17 mouse cellular contexts compared by ENCODE assay signal in the genomic region with DNA sequence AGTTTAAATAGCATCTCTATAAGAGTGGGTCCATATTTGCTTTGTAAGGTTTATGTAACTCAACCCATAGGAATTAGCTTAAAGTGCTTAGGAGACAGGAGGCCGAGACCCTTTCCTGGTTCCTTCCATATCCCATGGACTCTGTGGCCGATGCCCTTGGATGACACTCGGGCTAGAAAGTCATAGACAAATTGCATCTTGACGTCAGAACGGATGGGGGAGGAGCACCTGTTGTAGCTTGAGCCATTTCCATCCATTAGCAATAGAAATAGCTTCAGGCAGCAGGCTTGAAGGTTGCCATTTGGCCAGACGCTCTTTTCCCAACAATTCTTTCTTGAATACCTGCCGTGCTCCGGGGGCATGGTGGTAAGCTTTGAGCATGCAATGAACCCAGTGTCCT.
DNase-seq lines count a peak whose midpoint lies in the region; ATAC-seq and TF ChIP-seq lines count a peak whose summit lies in the region.
"Had no signal": no experiment of that assay in that cellular context is flagged by ENCODE, and none has a peak within 500 bp of the region (broad histone marks: within the 10 kb centered on the region; RNA-seq: fewer than 3 reads in every experiment).

No protein-coding gene starts in this region.

- H3K9me3 ChIP-seq in intestine, embryonic 16.5 days (ENCODE audit: control insufficient read depth, low read length): no peaks in the 10 kb centered on the region
- no peaks in the 10 kb centered on the region for H3K9me3 ChIP-seq in intestine, embryonic 15.5 days
- H3K9me3 ChIP-seq in lung, embryonic 15.5 days: no peaks in the 10 kb centered on the region
- H3K9me3 ChIP-seq: G1E; hindbrain, embryonic 13.5 days; liver, embryonic 13.5 days had no signal

- no peaks in the 10 kb centered on the region for H3K27me3 ChIP-seq in intestine, embryonic 16.5 days (replicated peaks; ENCODE audit: control insufficient read depth, insufficient read depth, low read length)
- no peaks in the 10 kb centered on the region for H3K27me3 ChIP-seq in intestine, embryonic 15.5 days (replicated peaks)
- no peaks in the 10 kb centered on the region for H3K27me3 ChIP-seq in lung, embryonic 15.5 days
- H3K27me3 ChIP-seq in small intestine, adult 2 months (ENCODE audit: control insufficient read depth, insufficient read depth, low read length): no peaks in the 10 kb centered on the region
- H3K27me3 ChIP-seq: hindbrain, embryonic 13.5 days; liver, embryonic 13.5 days had no signal

- H3K9ac ChIP-seq in intestine, embryonic 16.5 days (ENCODE audit: low read depth, low read length): no peak overlapping the region
- no peak overlapping the region for H3K9ac ChIP-seq in intestine, embryonic 15.5 days
- H3K9ac ChIP-seq in lung, embryonic 15.5 days: no peak overlapping the region
- H3K9ac ChIP-seq: forebrain, postnatal 0 days; hindbrain, embryonic 13.5 days; liver, embryonic 13.5 days had no signal

- 82% methylated on average over 8 of the region's 8 CpGs for WGBS in intestine, embryonic 16.5 days
- WGBS in intestine, embryonic 15.5 days: 79% methylated on average over 8 of the region's 8 CpGs
- 77% methylated on average over 8 of the region's 8 CpGs for WGBS in lung, embryonic 15.5 days
- 83% methylated on average over 8 of the region's 8 CpGs for WGBS in small intestine, adult 2 months

- peak overlapping the region; percentile 89 for H3K27ac ChIP-seq in gastrocnemius, adult 2 months
- peak overlapping the region; percentile 29; the same call in 1 of the 2 replicates for H3K27ac ChIP-seq in intestine, embryonic 16.5 days (ENCODE audit: low read length)
- no peak overlapping the region for H3K27ac ChIP-seq in intestine, embryonic 15.5 days
- peak overlapping the region; percentile 39 for H3K27ac ChIP-seq in lung, embryonic 15.5 days
- H3K27ac ChIP-seq in small intestine, adult 2 months (ENCODE audit: insufficient read depth, low read depth, low read length): peak overlapping the region; percentile 38; the same call in 1 of the 2 replicates
- H3K27ac ChIP-seq: hindbrain, embryonic 13.5 days; liver, embryonic 13.5 days had no signal

- DNase-seq in gastrocnemius, adult 2 months: no peak
- no peak for DNase-seq in gastrocnemius, adult 18-20 months (ENCODE audit: low spot score)
- DNase-seq in lung, postnatal 4 days: no peak
- DNase-seq: adrenal gland, postnatal 36 days; cerebellum, adult 18-20 months; embryo, embryonic 11 days; forebrain, postnatal 0 days; liver, embryonic 13.5 days; right cerebral cortex, postnatal 4 days had no signal

- ATAC-seq in intestine, embryonic 16.5 days: no peak
- no peak for ATAC-seq in intestine, embryonic 15.5 days
- no peak for ATAC-seq in lung, embryonic 15.5 days (ENCODE audit: borderline replicate concordance, extremely low read depth, low FRiP score, low TSS enrichment)
- ATAC-seq: CD4-positive, CD25-positive, alpha-beta regulatory T cell, adult 4 months; forebrain, postnatal 0 days had no signal

- TF ChIP-seq CTCF in gastrocnemius, adult 2 months (IDR thresholded peaks at IDR 0.05): no peak
- TF ChIP-seq CTCF in small intestine, adult 2 months (IDR thresholded peaks at IDR 0.05; ENCODE audit: extremely low read depth, insufficient read length, insufficient replicate concordance, low read depth, low read length): no peak

- H3K4me2 ChIP-seq in intestine, embryonic 16.5 days (ENCODE audit: low read depth, low read length): no peak overlapping the region
- no peak overlapping the region for H3K4me2 ChIP-seq in intestine, embryonic 15.5 days (replicated peaks)
- no peak overlapping the region for H3K4me2 ChIP-seq in lung, embryonic 15.5 days
- H3K4me2 ChIP-seq: hindbrain, embryonic 13.5 days; liver, embryonic 13.5 days; midbrain, embryonic 11.5 days had no signal

- no peaks in the 10 kb centered on the region for H3K36me3 ChIP-seq in intestine, embryonic 16.5 days (ENCODE audit: control insufficient read depth, insufficient read depth, low read length)
- no peaks in the 10 kb centered on the region for H3K36me3 ChIP-seq in intestine, embryonic 15.5 days
- no peaks in the 10 kb centered on the region for H3K36me3 ChIP-seq in lung, embryonic 15.5 days
- no peaks in the 10 kb centered on the region for H3K36me3 ChIP-seq in small intestine, adult 2 months (ENCODE audit: control insufficient read depth, insufficient read depth, low read length)
- H3K36me3 ChIP-seq: G1E; hindbrain, embryonic 13.5 days; liver, embryonic 13.5 days had no signal

- intact Hi-C loops in gastrocnemius, adult 2 months (cut with DNase I): loop anchor here (5.0 kb wide), 3 partner anchors 50 to 110 kb away; no protein-coding TSS in a partner anchor

- H3K4me1 ChIP-seq in intestine, embryonic 16.5 days (ENCODE audit: control insufficient read depth, insufficient read depth, low read length): peaks cover 16% of the 10 kb centered on the region; the same call in 1 of the 2 replicates
- H3K4me1 ChIP-seq in intestine, embryonic 15.5 days (replicated peaks): no peaks in the 10 kb centered on the region; the same call in 1 of the 2 replicates
- peaks cover 51% of the 10 kb centered on the region for H3K4me1 ChIP-seq in lung, embryonic 15.5 days
- no peaks in the 10 kb centered on the region for H3K4me1 ChIP-seq in small intestine, adult 2 months (ENCODE audit: control insufficient read depth, insufficient read depth, insufficient read length, low read length)
- H3K4me1 ChIP-seq: liver, embryonic 13.5 days had no signal

- H3K4me3 ChIP-seq in gastrocnemius, adult 2 months: no peak overlapping the region
- H3K4me3 ChIP-seq in intestine, embryonic 16.5 days (ENCODE audit: low read length): no peak overlapping the region
- H3K4me3 ChIP-seq in intestine, embryonic 15.5 days (replicated peaks): no peak overlapping the region
- no peak overlapping the region for H3K4me3 ChIP-seq in lung, embryonic 15.5 days
- no peak overlapping the region for H3K4me3 ChIP-seq in small intestine, adult 2 months (ENCODE audit: low read depth, low read length)
- H3K4me3 ChIP-seq: hindbrain, embryonic 13.5 days; liver, embryonic 13.5 days had no signal

- TF ChIP-seq POLR2A in small intestine, adult 2 months (IDR thresholded peaks at IDR 0.05; ENCODE audit: low read depth, low read length): no peak
